Mouse (Mus musculus) lung, postnatal 0 days (tissue): ENCODE data around the gene Nsmce1.

Experiments used
- CTCF ChIP-seq: IDR thresholded peaks from 2 replicates; pipeline ENCODE4 v1.5.1; 2016; ENCODE audit warnings: antibody characterized with exemption, mild to moderate bottlenecking
- EP300 ChIP-seq: IDR thresholded peaks from 2 replicates; pipeline ENCODE4 v1.6.1; 2016; ENCODE audit warnings: antibody characterized with exemption, mild to moderate bottlenecking, control low read depth

- TF ChIP-seq CTCF (no peak), EP300 (peak; percentile 77)
Observed at GRCm38 (mm10) chr7:125450678-125451077, 40.7 kb downstream of the Nsmce1 start.
